Mouse (Mus musculus) bone marrow macrophage, adult 2 months (primary cell): ENCODE measurements at regions not wholly inside any gene's neighbourhood (a gene's known extent, or its start where the extent isn't known, plus 50 kb on each side); places are given as distances from the start of the nearest gene placed in this dataset.

Experiments
- CTCF ChIP-seq: IDR thresholded peaks from 2 replicates; pipeline ENCODE4 v1.5.1; 2012; ENCODE audit warnings: low read depth, mild to moderate bottlenecking, low read length, moderate library complexity
- POLR2A ChIP-seq: IDR thresholded peaks from 2 replicates; pipeline ENCODE4 v1.6.1; 2012; ENCODE audit warnings: mild to moderate bottlenecking, low read depth, low read length, borderline replicate concordance

DNA sequence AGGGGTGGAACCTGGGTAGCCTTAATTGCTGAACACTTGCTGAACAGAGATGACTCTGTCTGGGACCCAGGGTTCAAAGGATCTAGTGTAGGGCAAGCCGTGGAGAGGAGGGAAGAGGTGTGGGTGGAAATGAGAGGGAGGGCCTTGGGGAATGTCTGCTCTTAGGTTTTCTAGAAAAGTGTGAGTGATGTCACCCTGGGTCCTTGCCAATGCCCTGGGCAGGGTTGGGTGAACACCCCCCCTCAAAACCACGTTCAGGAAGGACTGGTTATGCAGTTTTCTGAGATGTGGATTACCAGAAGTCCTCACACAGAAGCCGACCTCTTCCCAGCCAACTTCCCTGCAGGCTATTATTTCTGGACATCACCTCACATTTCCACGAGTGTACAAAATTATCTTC, 252.4 kb upstream of the Habp2 start:
- TF ChIP-seq CTCF = no peak
- TF ChIP-seq POLR2A = no peak
